Mouse (Mus musculus): Measurements from ENCODE around the gene Rpl36-ps4. TPM values are rescaled to one million over a fixed set of nuclear protein-coding genes. Genes with fewer than 3 reads are reported as not detected.

Gene Rpl36-ps4
- polyA plus RNA-seq (2014; fragmentation: Nextera tagmentation; extraction: Ambion mirVana): not detected in 2 replicates

- H3K9me3 ChIP-seq (ENCODE audit: control insufficient read depth, low read length): no peaks in the 10 kb centered on the region
- ATAC-seq (ENCODE audit: low FRiP score): no peak
- H3K27me3 ChIP-seq (ENCODE audit: control insufficient read depth, insufficient read depth, low read length): no peaks in the 10 kb centered on the region
- no peaks in the 10 kb centered on the region for H3K4me1 ChIP-seq (ENCODE audit: control insufficient read depth, insufficient read depth, low read length)
- DNase-seq (ENCODE audit: low spot score, missing footprints): no peak
- H3K4me3 ChIP-seq (ENCODE audit: low read depth, low read length): no peak within 1 kb of the TSS
- WGBS: 92% methylated on average over 5 of the region's 5 CpGs
- H3K36me3 ChIP-seq (ENCODE audit: control insufficient read depth, insufficient read depth, low read length): no peaks in the 10 kb centered on the region
- no peak within 1 kb of the TSS for H3K4me2 ChIP-seq
- no peak within 1 kb of the TSS for H3K9ac ChIP-seq (ENCODE audit: low read length)
- no peak within 1 kb of the TSS for H3K27ac ChIP-seq (ENCODE audit: low read depth, low read length)
These were observed at the start of gene Rpl36-ps4 for GRCm38 (mm10) chr17:87920677-87921076. Gene Rpl36-ps4 (plus strand): TSS chr17:87920977.

GRCm38 (mm10) chr17:87871461-87872126 is 49.2 kb upstream of the Rpl36-ps4 start:
- no peak overlapping the region for H3K4me3 ChIP-seq (ENCODE audit: low read depth, low read length)
- DNase-seq (ENCODE audit: low spot score, missing footprints) (no peak), ATAC-seq (ENCODE audit: low FRiP score) (no peak)
- no peak overlapping the region for H3K9ac ChIP-seq (ENCODE audit: low read length)
- no peaks in the 10 kb centered on the region for H3K36me3 ChIP-seq (ENCODE audit: control insufficient read depth, insufficient read depth, low read length)
- WGBS: 88% methylated on average over 13 of the region's 13 CpGs
- H3K4me2 ChIP-seq: no peak overlapping the region
- H3K4me1 ChIP-seq (ENCODE audit: control insufficient read depth, insufficient read depth, low read length): peaks cover 1% of the 10 kb centered on the region; the same call in 1 of the 2 replicates
- H3K27me3 ChIP-seq (ENCODE audit: control insufficient read depth, insufficient read depth, low read length): no peaks in the 10 kb centered on the region; the same call in 1 of the 2 replicates
- no peaks in the 10 kb centered on the region for H3K9me3 ChIP-seq (ENCODE audit: control insufficient read depth, low read length)
- H3K27ac ChIP-seq (ENCODE audit: low read depth, low read length): no peak overlapping the region

GRCm38 (mm10) chr17:87872286-87872685 is 48.5 kb upstream of the Rpl36-ps4 start:
- WGBS: 36% methylated on average over 4 of the region's 4 CpGs

GRCm38 (mm10) chr17:87873456-87873855 is 47.3 kb upstream of the Rpl36-ps4 start:
- Histone ChIP-seq H3K27ac (ENCODE audit: low read depth, low read length) (no peak overlapping the region), H3K4me1 (ENCODE audit: control insufficient read depth, insufficient read depth, low read length) (peaks cover 15% of the 10 kb centered on the region), H3K4me3 (ENCODE audit: low read depth, low read length) (no peak overlapping the region), H3K9ac (ENCODE audit: low read length) (no peak overlapping the region), H3K4me2 (no peak overlapping the region), H3K9me3 (ENCODE audit: control insufficient read depth, low read length) (no peaks in the 10 kb centered on the region), H3K36me3 (ENCODE audit: control insufficient read depth, insufficient read depth, low read length) (no peaks in the 10 kb centered on the region), H3K27me3 (ENCODE audit: control insufficient read depth, insufficient read depth, low read length) (no peaks in the 10 kb centered on the region; the same call in 1 of the 2 replicates)
- no peak for DNase-seq (ENCODE audit: low spot score, missing footprints)
- 75% methylated on average over 7 of the region's 7 CpGs for WGBS
- ATAC-seq (ENCODE audit: low FRiP score): no peak

More at GRCm38 (mm10) chr17:87872286-87872685, 48.5 kb upstream of the Rpl36-ps4 start:
- Histone ChIP-seq H3K4me1 (ENCODE audit: control insufficient read depth, insufficient read depth, low read length) (peaks cover 7% of the 10 kb centered on the region), H3K9me3 (ENCODE audit: control insufficient read depth, low read length) (no peaks in the 10 kb centered on the region), H3K27ac (ENCODE audit: low read depth, low read length) (no peak overlapping the region), H3K9ac (ENCODE audit: low read length) (no peak overlapping the region), H3K27me3 (ENCODE audit: control insufficient read depth, insufficient read depth, low read length) (no peaks in the 10 kb centered on the region; the same call in 1 of the 2 replicates), H3K4me2 (no peak overlapping the region), H3K36me3 (ENCODE audit: control insufficient read depth, insufficient read depth, low read length) (no peaks in the 10 kb centered on the region), H3K4me3 (ENCODE audit: low read depth, low read length) (no peak overlapping the region)
- peak; percentile 72 for DNase-seq (ENCODE audit: low spot score, missing footprints)
- ATAC-seq (ENCODE audit: low FRiP score): no peak

GRCm38 (mm10) chr17:87873943-87874342 is 46.8 kb upstream of the Rpl36-ps4 start:
- Histone ChIP-seq H3K9ac (ENCODE audit: low read length) (no peak overlapping the region), H3K27me3 (ENCODE audit: control insufficient read depth, insufficient read depth, low read length) (no peaks in the 10 kb centered on the region; the same call in 1 of the 2 replicates), H3K4me2 (no peak overlapping the region), H3K9me3 (ENCODE audit: control insufficient read depth, low read length) (no peaks in the 10 kb centered on the region), H3K36me3 (ENCODE audit: control insufficient read depth, insufficient read depth, low read length) (no peaks in the 10 kb centered on the region), H3K4me3 (ENCODE audit: low read depth, low read length) (no peak overlapping the region), H3K27ac (ENCODE audit: low read depth, low read length) (no peak overlapping the region), H3K4me1 (ENCODE audit: control insufficient read depth, insufficient read depth, low read length) (peaks cover 20% of the 10 kb centered on the region)
- ATAC-seq (ENCODE audit: low FRiP score): no peak
- DNase-seq (ENCODE audit: low spot score, missing footprints): no peak
- 86% methylated on average over 4 of the region's 4 CpGs for WGBS

GRCm38 (mm10) chr17:87875346-87875920 is 45.3 kb upstream of the Rpl36-ps4 start:
- no peak overlapping the region for H3K27ac ChIP-seq (ENCODE audit: low read depth, low read length)
- no peak for ATAC-seq (ENCODE audit: low FRiP score)
- 90% methylated on average over 8 of the region's 8 CpGs for WGBS
- H3K36me3 ChIP-seq (ENCODE audit: control insufficient read depth, insufficient read depth, low read length): no peaks in the 10 kb centered on the region
- H3K4me2 ChIP-seq: no peak overlapping the region
- H3K4me3 ChIP-seq (ENCODE audit: low read depth, low read length): no peak overlapping the region
- H3K4me1 ChIP-seq (ENCODE audit: control insufficient read depth, insufficient read depth, low read length): peaks cover 32% of the 10 kb centered on the region
- H3K9me3 ChIP-seq (ENCODE audit: control insufficient read depth, low read length): no peaks in the 10 kb centered on the region
- peak; percentile 45 for DNase-seq (ENCODE audit: low spot score, missing footprints)
- H3K27me3 ChIP-seq (ENCODE audit: control insufficient read depth, insufficient read depth, low read length): no peaks in the 10 kb centered on the region; the same call in 1 of the 2 replicates
- H3K9ac ChIP-seq (ENCODE audit: low read length): no peak overlapping the region

- Histone ChIP-seq H3K27me3 (ENCODE audit: control insufficient read depth, insufficient read depth, low read length) (no peaks in the 10 kb centered on the region; the same call in 1 of the 2 replicates), H3K4me3 (ENCODE audit: low read depth, low read length) (no peak overlapping the region), H3K9me3 (ENCODE audit: control insufficient read depth, low read length) (no peaks in the 10 kb centered on the region), H3K27ac (ENCODE audit: low read depth, low read length) (no peak overlapping the region), H3K36me3 (ENCODE audit: control insufficient read depth, insufficient read depth, low read length) (no peaks in the 10 kb centered on the region), H3K4me2 (no peak overlapping the region), H3K4me1 (ENCODE audit: control insufficient read depth, insufficient read depth, low read length) (peaks cover 32% of the 10 kb centered on the region), H3K9ac (ENCODE audit: low read length) (no peak overlapping the region)
- WGBS: 81% methylated on average over 11 of the region's 11 CpGs
- DNase-seq (ENCODE audit: low spot score, missing footprints) (no peak), ATAC-seq (ENCODE audit: low FRiP score) (no peak)
These were observed 44.3 kb upstream of the Rpl36-ps4 start for GRCm38 (mm10) chr17:87876295-87877000.

GRCm38 (mm10) chr17:87877207-87878073 is 43.3 kb upstream of the Rpl36-ps4 start:
- Histone ChIP-seq H3K27ac (ENCODE audit: low read depth, low read length) (no peak overlapping the region; the same call in 1 of the 2 replicates), H3K4me2 (peak overlapping the region; percentile 6; the same call in 1 of the 2 replicates), H3K4me1 (ENCODE audit: control insufficient read depth, insufficient read depth, low read length) (peaks cover 32% of the 10 kb centered on the region), H3K4me3 (ENCODE audit: low read depth, low read length) (no peak overlapping the region), H3K9ac (ENCODE audit: low read length) (peak overlapping the region; percentile 7; the same call in 1 of the 2 replicates), H3K9me3 (ENCODE audit: control insufficient read depth, low read length) (no peaks in the 10 kb centered on the region), H3K27me3 (ENCODE audit: control insufficient read depth, insufficient read depth, low read length) (no peaks in the 10 kb centered on the region; the same call in 1 of the 2 replicates), H3K36me3 (ENCODE audit: control insufficient read depth, insufficient read depth, low read length) (no peaks in the 10 kb centered on the region)
- peak; percentile 97 for DNase-seq (ENCODE audit: low spot score, missing footprints)
- 13% methylated on average over 25 of the region's 25 CpGs for WGBS
- peak; percentile 82 for ATAC-seq (ENCODE audit: low FRiP score)

All from midbrain, embryonic 11.5 days (tissue).